Mouse (Mus musculus): ENCODE data around the gene Adam11.

DNA sequence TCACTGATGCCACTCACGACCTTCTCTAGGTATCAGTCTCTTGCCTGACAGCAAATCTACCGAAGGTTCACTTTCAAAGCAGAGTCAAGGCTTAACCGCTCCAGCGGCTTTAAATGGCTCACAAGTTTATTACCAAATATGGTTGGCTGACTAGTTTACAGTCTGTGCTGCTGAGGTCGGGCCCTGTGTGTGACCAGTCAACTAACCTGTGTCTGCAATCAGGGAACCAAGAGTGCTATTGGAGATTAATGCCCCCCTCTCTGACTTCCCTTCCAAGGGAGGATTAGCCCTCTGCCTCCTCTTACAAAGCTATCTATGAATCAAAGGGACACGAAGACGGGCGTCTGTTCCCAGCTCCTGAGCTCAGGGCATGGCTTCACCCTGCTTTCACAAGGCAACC is 32.9 kb downstream of the Adam11 start:
- TF ChIP-seq CTCF (IDR thresholded peaks at IDR 0.05; ENCODE audit: low read depth, low read length): no peak
- no peak for TF ChIP-seq POLR2A (IDR thresholded peaks at IDR 0.05; ENCODE audit: borderline replicate concordance, low read depth, low read length)
